Mouse (Mus musculus) liver, embryonic 16.5 days (tissue): Measurements from ENCODE around the gene Gzmk. TPM values are rescaled to one million over a fixed set of nuclear protein-coding genes. Genes with fewer than 3 reads are reported as not detected.
"Not testable (repeated sequence)": the region's sequence is repeated elsewhere in the genome, so short reads cannot be mapped to it uniquely, and the experiment has no call there.

Experiments
- ATAC-seq: fragments of 200-750 bp; cut with Nextera tagmentation; 2 replicates; pipeline ENCODE4 v1.8.0; 2017; ENCODE audit warnings: low read depth, mild to moderate bottlenecking, moderate number of reproducible peaks, moderate library complexity
- H3K27ac ChIP-seq: fragments of 300-500 bp; sonication (generic); 2 replicates; pipeline ENCODE4 v1.5.1; 2014; ENCODE audit warnings: mild to moderate bottlenecking, low read length
- H3K27me3 ChIP-seq: fragments of 300-500 bp; sonication (generic); 2 replicates; pipeline ENCODE4 v1.6.1; 2014; ENCODE audit warnings: low read depth, low read length, mixed read lengths; ENCODE audit not compliant: control insufficient read depth, insufficient read depth
- H3K36me3 ChIP-seq: fragments of 300-500 bp; sonication (generic); 2 replicates; pipeline ENCODE4 v1.6.1; 2014; ENCODE audit warnings: mild to moderate bottlenecking; ENCODE audit not compliant: control insufficient read depth, insufficient read depth
- H3K4me1 ChIP-seq: fragments of 300-500 bp; sonication (generic); 2 replicates; pipeline ENCODE4 v1.6.1; 2014; ENCODE audit warnings: low read depth, low read length, mixed read lengths; ENCODE audit not compliant: control insufficient read depth
- H3K4me2 ChIP-seq: fragments of 300-500 bp; sonication (generic); 2 replicates; pipeline ENCODE4 v1.6.1; 2014; ENCODE audit warnings: low read depth, low read length, mixed read lengths
- H3K4me3 ChIP-seq: fragments of 300-500 bp; sonication (generic); 2 replicates; pipeline ENCODE4 v1.5.1; 2014; ENCODE audit warnings: low read depth, mild to moderate bottlenecking, low read length
- H3K9ac ChIP-seq: fragments of 300-500 bp; sonication (generic); 2 replicates; pipeline ENCODE4 v1.6.1; 2014; ENCODE audit warnings: low read depth, low read length
- H3K9me3 ChIP-seq: fragments of 300-500 bp; sonication (generic); replicated peaks from 2 replicates; pipeline ENCODE4 v1.6.1; 2016; ENCODE audit warnings: low read length; ENCODE audit not compliant: control insufficient read depth
- WGBS: fragments of 180-500 bp; shearing (Covaris S2); extraction: QIAGEN DNeasy Blood & Tissue Kit; methylation state at CpG from one replicate; pipeline ENCODE4 v1.1.7; 2014; ENCODE audit not compliant: insufficient replicate concordance; 5-methylcytosine and 5-hydroxymethylcytosine counted together
- polyA plus RNA-seq: library from polyadenylated mRNA; unstranded; fragments of >200 nt; fragmentation: Nextera tagmentation; extraction: Ambion mirVana; gene quantifications from 2 replicates; pipeline ENCODE4 v1.2.1, GENCODE M21; 2015

The Gzmk gene
- polyA plus RNA-seq, 1 experiment from 2014 or later, result not detected

DNA sequence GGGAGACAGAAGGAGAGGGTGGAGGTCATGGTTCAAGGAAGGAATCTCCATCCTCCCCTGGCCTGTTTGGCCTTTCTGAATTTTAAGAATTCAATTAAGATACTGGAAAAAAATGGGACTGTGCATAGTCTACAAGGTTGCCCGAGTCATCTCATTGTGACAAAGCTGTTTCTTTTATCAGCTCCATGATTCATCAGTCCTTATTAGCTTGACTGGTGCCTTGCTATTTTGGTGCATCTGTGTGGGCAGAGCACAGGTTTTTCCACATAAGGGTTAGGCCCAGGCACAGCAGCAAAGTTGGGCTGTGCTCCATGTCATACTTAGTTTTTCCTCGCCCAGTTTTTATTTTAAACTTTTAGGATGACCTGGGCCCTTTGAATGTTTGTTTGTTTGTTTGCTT, 31.1 kb upstream of the Gzmk start:
- Histone ChIP-seq H3K4me1 (no peaks in the 10 kb centered on the region), H3K27ac (no peak overlapping the region), H3K27me3 (no peaks in the 10 kb centered on the region), H3K4me3 (no peak overlapping the region), H3K9ac (no peak overlapping the region), H3K9me3 (no peaks in the 10 kb centered on the region), H3K36me3 (no peaks in the 10 kb centered on the region), H3K4me2 (no peak overlapping the region)
- no peak for ATAC-seq
- WGBS, result 55% methylated on average over 2 of the region's 2 CpGs

DNA sequence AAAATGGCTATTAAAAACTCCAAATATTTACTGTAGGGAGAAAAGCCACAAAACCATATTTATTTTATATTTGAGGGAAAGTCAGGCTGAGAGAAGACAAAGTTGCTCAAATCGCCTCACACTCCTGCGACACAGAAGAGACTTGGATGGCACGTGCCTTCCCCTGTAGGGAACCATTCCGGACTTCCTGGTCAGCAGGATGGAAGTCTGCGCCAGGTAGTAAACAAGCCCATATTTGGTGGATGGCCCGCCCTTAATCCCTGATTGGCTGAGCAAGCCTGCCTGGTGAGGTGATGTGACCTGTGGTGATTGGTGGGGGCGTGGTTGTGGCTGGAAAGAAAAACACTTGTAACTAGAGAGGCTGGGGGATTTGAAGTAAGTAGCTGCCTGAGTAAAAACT, 26.9 kb upstream of the Gzmk start:
- not testable (repeated sequence) for H3K27me3 ChIP-seq, ATAC-seq, H3K9me3 ChIP-seq, H3K4me1 ChIP-seq, H3K27ac ChIP-seq, H3K36me3 ChIP-seq, H3K4me2 ChIP-seq, H3K9ac ChIP-seq, H3K4me3 ChIP-seq
- 76% methylated on average over 7 of the region's 7 CpGs for whole genome bisulfite sequencing

GRCm38 (mm10) chr13:113245025-113245424, 19.3 kb upstream of the Gzmk start:
- no peak overlapping the region for H3K4me3 ChIP-seq
- no peaks in the 10 kb centered on the region for H3K36me3 ChIP-seq
- no peak overlapping the region for H3K9ac ChIP-seq
- H3K4me2 ChIP-seq, result no peak overlapping the region
- no peaks in the 10 kb centered on the region for H3K27me3 ChIP-seq
- no peaks in the 10 kb centered on the region for H3K4me1 ChIP-seq
- no peak for ATAC-seq
- H3K27ac ChIP-seq, result no peak overlapping the region
- WGBS, result 55% methylated on average over 8 of the region's 8 CpGs
- no peaks in the 10 kb centered on the region for H3K9me3 ChIP-seq

- H3K27me3 ChIP-seq, result no peaks in the 10 kb centered on the region
- ATAC-seq, result no peak
- no peak overlapping the region for H3K9ac ChIP-seq
- H3K4me2 ChIP-seq, result no peak overlapping the region
- 28% methylated on average over 6 of the region's 6 CpGs for WGBS
- no peak overlapping the region for H3K4me3 ChIP-seq
- H3K4me1 ChIP-seq, result no peaks in the 10 kb centered on the region
- no peaks in the 10 kb centered on the region for H3K9me3 ChIP-seq
- no peaks in the 10 kb centered on the region for H3K36me3 ChIP-seq
- no peak overlapping the region for H3K27ac ChIP-seq
Observed at GRCm38 (mm10) chr13:113242129-113242528, 16.4 kb upstream of the Gzmk start.

DNA sequence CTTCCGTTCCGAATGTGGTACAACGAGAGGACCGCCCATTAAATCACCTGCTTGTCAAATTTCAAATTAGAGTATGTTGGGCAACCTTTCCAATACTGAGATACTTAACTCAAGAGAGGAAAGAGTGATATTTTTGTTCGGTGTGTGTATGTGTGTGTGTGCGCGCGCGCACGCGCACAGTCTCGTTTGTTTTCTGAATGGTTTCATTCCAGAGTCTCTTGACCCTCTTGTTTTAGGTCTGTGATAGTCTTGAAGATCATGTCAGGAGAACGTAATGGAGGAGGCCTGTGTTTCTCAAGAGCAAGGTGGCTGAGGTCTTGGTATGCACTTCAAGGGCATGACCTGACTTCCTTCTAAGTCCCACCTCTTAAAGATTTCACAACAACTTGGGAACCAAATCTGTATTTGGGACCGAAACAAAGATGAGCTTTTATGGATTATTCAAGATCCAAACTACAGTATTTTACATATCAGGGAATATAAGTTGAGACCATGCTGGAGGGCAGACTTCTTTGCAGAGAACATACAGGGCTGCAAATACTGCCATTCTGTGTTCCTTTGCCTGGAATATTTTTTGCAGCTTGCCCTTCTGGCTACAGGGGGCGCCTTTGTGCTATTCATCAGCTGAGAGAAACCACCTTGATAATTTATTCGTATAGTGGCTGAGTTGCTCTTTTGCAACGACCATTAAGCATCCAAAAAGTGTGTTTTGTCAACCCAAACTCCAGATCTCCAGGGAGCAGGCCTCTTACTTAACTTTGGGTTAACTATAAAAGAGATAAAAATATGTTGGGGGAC, 2.2 kb upstream of the Gzmk start:
- no peak overlapping the region for H3K4me2 ChIP-seq
- no peak overlapping the region for H3K4me3 ChIP-seq
- H3K36me3 ChIP-seq, result no peaks in the 10 kb centered on the region
- no peak for ATAC-seq
- no peak overlapping the region for H3K27ac ChIP-seq
- 0 out of 2 replicates have a peak, but pooled peaks cover 2% of the 10 kb centered on the region for H3K27me3 ChIP-seq
- no peak overlapping the region for H3K9ac ChIP-seq
- H3K9me3 ChIP-seq, result no peaks in the 10 kb centered on the region
- H3K4me1 ChIP-seq, result no peaks in the 10 kb centered on the region
- WGBS, result 72% methylated on average over 17 of the region's 17 CpGs

DNA sequence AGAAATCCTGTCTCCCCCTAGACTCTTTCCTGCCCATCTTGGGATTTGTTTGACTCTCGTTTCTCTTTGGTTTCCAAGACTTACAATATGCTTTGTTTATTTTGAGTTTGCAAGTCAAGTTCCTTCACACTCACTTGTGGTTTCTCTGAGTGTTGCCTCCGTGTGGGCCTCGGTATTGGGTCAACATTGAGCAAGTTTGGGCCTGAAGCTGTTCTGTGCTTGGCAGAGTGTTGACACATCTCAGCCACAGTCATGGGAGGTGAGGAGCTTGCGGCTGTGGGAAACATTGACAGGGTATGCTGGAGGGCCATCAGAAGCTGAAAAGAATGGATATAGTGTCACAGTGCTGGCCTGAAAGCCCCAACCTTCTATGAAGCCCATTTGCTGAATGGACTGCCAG, 1.4 kb upstream of the Gzmk start:
- 32% methylated on average over 4 of the region's 4 CpGs for WGBS
- Histone ChIP-seq H3K4me2 (no peak overlapping the region), H3K9me3 (no peaks in the 10 kb centered on the region), H3K9ac (no peak overlapping the region), H3K27ac (no peak overlapping the region), H3K4me1 (no peaks in the 10 kb centered on the region), H3K36me3 (no peaks in the 10 kb centered on the region), H3K4me3 (no peak overlapping the region), H3K27me3 (0 out of 2 replicates have a peak, but pooled peaks cover 2% of the 10 kb centered on the region)
- ATAC-seq, result 0 out of 2 replicates have a peak, but pooled peaks have one; percentile 19

DNA sequence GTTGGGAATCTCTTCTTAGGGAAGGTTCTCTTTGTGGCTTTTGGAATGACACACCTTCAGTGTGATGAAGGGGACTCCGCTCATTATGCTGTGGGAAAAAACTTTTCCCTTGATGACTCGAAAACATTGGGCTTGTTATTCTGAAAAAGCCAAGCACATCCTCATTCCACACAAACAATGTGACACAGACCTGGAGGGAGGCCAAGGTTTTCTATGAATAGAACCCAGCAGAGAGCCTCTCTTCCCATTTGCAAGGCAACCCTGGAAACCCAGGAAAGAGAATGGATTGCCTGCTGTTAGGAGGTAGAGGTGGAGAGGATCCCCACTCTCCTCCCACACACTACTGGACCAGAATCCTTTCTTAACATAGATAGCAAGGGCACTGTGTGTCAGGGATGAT, 1.6 kb downstream of the Gzmk start:
- no peak overlapping the region for H3K4me2 ChIP-seq
- WGBS, result 50% methylated on average over 2 of the region's 2 CpGs

DNA sequence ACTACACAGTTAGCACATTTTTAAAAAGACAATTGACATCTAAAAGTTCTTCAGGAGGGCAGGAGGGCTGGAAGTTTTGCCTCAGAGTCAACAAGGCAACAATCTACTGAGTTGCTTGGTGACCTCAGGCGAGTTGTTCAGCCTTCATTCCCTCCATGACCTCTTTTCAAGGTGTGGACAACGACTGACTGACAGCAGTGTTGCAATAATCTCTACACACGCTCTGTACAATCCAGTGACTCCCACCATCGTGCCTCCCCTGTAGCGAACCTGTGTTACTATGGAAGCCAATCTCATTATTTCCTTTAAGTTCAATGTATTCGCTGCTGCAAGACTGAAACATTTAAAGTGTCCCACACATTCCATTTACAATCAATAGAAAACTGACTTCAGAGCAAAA, 3.9 kb downstream of the Gzmk start:
- Histone ChIP-seq H3K27ac (no peak overlapping the region), H3K9me3 (no peaks in the 10 kb centered on the region), H3K9ac (no peak overlapping the region), H3K27me3 (0 out of 2 replicates have a peak, but pooled peaks cover 2% of the 10 kb centered on the region), H3K4me2 (no peak overlapping the region), H3K36me3 (no peaks in the 10 kb centered on the region), H3K4me1 (no peaks in the 10 kb centered on the region), H3K4me3 (no peak overlapping the region)
- ATAC-seq, result no peak
- 47% methylated on average over 6 of the region's 6 CpGs for WGBS

More for the DNA sequence above, 1.6 kb downstream of the Gzmk start:
- Histone ChIP-seq H3K4me3 (no peak overlapping the region), H3K27ac (no peak overlapping the region), H3K27me3 (0 out of 2 replicates have a peak, but pooled peaks cover 2% of the 10 kb centered on the region), H3K36me3 (no peaks in the 10 kb centered on the region), H3K4me1 (no peaks in the 10 kb centered on the region), H3K9ac (no peak overlapping the region), H3K9me3 (no peaks in the 10 kb centered on the region)
- ATAC-seq, result no peak

- 91% methylated on average over 3 of the region's 3 CpGs for WGBS
- Histone ChIP-seq H3K4me3 (no peak overlapping the region), H3K4me1 (no peaks in the 10 kb centered on the region), H3K36me3 (no peaks in the 10 kb centered on the region), H3K9ac (no peak overlapping the region), H3K4me2 (no peak overlapping the region), H3K27me3 (peaks cover 9% of the 10 kb centered on the region), H3K27ac (no peak overlapping the region), H3K9me3 (no peaks in the 10 kb centered on the region)
- no peak for ATAC-seq
Observed at GRCm38 (mm10) chr13:113213865-113214264, 11.8 kb downstream of the Gzmk start.
